Mouse (Mus musculus) testis, postnatal 14 days (tissue): ENCODE measurements around the gene Ociad2.
"Not testable (repeated sequence)": the region's sequence is repeated elsewhere in the genome, so short reads cannot be mapped to it uniquely, and the experiment has no call there.

Source experiments
- DNase-seq: peaks from one replicate; pipeline ENCODE4 v3.0.0; 2021; ENCODE audit warnings: low spot score

The Ociad2 gene

DNA sequence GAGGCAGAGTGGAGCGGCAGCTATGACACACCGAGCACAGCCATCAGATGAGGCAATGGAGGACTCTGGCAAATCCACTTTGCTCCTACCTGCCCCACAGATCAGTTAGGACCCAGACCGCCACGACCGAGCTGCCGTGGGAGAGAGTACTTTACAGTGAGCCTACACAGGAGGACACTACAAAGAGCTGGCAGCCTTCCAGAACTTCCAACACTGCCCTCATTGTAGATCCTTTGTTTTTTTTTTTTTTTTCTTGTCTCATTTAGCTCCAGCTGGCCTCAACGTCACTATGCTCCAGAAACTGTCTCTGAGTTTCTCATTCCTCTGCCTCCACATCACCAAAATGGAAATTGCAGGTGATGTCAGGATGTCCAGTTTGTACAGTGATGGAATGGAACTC lies 12.7 kb upstream of the Ociad2 start:
- DNase-seq, result peak; percentile 33

DNA sequence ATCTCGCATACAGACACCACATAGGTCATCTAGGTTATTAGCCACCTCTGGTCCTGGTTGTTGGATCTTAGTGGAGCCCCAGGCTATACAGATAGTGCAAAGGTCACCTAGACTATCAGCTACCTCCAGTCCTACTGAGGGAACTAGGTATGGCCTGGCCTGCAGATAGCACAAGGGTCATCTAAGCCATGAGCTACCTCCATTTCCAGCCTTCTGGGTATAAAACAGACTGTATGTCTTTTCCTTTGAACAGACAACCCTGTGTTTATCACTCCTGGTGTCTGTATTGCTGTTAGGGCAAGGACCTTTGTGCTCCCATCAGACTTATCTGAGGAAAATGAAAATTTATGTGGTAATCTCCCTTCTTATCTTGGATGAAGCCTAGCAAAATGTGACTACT lies 11.0 kb upstream of the Ociad2 start:
- no peak for DNase-seq

DNA sequence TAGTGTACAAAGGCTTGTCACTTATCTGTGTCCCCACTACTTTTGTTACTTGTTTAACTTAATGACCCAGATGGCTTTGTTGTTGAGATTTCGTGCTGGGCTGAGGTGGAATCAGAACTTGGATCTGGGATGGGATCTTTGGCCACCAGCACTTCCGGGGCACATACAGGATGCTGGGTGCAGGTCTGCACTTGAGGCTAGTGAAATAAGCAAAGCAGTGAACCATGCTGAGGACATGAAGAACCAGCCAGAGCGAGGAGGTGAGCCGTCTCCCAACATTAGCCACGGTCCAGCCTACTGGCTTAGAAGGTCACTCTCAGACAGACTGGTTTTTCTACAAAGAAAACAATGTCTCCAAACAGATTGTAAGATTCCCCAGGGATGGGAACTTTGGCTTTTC lies 8.7 kb upstream of the Ociad2 start:
- DNase-seq, result peak; percentile 15

DNA sequence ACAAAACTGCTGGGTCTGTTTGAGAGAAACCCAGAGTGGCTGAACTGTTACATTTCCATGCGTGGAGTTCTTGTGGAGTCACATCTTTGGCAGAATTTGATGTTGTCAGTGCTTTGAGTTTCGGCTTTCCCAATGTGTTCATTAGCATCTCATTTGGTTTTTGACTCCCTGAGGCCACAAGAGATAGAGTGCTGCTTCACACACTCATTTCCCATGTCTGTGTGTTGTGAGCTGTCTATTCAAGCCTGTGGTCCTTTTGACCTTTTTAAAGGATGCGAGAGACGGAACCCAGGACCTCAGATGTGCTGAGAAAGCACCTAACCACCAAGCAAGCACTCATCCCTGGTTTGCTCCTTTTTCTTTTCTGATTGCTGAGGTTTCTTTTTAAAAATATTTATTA lies 4.4 kb upstream of the Ociad2 start:
- no peak for DNase-seq

DNA sequence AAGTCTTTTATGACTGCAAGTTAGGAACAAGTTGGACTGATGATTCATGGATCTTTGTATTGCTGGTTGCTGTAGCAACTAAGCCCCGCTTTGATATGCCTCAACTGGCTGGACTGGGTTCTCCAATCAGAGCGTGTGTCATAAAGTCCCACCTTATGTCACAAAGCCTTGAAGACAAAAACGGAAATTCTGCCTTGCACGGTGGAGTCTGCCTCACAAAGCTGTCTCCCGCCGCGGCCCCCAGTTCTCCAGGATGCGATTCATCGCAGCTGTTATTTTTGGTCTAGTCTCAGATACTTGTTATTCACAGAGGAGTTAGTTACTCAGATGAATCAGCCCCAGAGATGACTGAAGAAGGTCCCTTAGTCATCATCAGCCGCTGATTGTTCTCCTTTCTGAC lies 3.5 kb upstream of the Ociad2 start:
- no peak for DNase-seq

DNA sequence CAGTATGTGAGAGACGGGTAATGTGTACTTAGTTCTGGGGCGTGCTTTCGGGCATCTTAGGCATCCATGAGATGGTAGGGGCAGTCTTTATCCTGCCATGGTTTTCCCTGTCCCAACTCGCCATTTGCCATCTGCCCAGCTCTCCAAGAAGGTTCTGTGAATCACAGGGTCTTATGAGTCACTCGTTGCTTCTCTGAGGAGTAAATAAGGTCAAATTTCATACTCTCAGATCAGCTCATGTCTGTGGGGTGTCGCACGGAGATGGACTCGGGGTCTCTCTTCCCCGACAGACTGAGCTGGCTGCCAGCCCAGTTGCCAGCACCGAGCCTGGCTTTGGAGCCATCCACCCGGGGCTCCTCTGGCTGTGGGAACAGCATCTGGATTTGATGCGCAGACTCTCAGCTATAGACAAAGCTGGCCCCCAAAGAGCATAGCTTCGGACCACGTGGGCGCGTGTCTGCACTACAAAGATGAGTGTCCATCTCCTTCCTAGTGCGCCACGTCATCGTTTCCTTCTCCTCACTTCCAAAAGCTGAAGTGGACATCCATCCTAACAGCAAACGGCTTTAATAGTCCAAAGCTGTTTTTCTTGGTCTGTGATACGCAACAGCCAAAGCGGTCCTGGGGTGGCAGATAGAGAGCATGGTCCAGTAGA lies 2.0 kb upstream of the Ociad2 start:
- no peak for DNase-seq

DNA sequence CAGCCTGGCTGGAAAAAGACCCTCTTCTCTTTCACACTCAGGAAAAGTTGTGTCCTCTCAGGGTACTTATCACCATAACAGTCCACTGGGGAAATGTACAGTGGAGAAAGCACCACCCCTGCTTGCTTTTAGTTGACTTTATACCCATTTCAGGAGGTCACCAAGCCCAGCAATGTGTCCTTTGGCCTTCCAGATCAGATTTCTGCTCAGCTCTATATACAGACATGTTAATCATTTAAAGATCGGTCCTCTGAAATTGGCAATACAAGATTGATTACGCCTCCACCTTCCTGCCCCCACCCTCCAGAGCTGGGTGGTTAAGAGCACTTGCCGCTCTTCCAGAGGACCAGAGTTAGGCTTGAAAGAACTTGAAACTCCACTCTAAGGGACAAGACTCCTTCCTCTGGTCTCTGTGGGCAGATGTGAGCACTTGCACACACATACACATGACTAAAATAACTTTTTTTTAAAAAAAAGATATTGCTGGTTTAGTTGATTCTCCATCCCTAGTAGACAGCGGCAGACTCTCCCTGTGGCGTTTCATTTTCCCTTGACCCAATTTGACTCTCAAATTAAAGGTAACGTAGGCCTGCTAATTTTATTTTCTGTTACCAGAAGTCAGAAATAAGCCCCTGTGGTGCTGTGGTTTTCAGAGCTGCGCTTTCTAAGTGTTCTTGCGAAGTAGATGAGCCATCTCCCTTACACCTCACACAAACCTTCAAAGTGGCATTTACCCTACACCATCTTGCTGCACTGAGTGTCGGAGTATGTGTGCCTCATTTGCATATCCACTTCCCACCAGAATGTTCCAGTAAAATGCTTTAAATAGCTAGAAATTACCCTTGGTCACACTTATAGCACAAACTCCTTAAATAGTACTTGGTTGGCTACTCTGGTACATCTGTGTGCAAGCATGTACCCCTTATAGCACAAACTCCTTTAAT lies 777 bp downstream of the Ociad2 start:
- no peak for DNase-seq

DNA sequence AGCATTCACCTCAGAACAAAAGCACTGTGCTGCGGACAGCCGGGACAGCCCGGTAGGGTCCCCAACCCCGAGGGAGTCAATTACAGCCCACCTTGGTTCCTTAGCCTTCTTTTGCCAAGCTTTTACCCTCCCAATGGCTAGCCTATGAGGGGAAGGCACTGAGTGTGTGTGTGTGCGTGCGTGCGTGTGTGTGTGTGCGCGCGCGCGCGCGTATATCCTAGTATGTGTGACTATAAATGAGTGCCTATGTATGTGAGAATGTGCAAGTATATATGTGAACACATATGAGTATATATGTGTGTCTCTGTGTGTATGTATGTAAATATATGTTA lies 2.0 kb downstream of the Ociad2 start:
- no peak for DNase-seq

DNA sequence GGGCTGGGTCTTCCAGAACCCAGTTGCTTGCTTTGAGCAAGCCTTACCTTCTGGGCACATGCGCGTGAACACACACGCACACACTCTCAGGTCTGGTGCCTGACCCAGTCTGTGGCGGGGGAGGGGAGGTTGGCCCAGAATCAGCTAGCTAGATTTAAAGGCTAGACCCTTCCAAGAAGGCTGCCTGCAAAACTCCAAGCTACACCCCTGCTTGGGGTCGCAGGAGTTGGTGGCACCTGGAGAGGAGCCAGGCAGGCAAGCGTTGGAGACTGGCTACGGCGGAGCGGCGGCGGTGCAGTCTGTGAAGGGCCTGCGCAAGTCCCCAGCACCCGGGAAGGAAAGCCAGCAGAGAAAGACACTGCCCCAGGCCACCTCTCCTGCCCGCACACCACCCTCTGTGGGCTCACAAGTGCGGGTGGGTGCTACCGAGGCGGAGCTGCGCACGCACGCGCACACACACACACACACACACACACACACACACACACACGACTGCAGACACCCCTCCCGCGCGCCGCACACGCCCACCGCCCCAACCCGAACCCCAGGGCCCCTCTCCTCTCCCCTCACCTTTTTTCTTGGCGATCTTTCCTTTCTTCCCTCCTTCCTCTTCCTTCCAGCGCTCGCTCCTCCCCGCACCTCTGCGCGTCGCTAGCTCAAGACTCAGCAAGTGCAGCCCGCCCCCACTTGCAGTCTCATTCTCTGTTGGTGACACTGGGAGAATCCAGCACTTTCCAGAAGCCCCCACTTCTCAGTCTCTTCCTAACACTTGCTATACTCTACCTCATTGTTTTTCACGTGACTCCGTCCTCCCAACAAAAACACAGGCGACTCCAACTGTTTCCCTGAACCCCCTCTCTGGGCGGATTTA lies 2.6 kb downstream of the Ociad2 start:
- no peak for DNase-seq

DNA sequence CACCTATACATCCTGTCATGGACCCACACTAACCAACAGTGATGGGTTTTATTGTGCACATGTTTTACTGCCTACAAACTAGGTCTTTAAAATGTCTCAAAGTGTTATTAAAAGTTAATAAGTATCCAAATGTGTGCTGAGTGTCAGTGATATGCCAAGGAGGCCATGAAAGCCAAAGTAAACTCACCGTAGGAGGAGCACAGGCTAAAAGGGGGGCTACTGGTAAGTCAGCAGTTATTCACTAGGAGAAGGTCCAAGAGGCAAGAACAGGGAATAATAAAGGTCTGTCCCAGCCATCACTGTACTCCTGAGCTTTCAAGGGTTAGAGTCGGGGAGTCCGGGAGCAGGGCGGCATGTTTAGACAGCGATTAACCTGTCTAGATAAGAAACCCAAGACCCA lies 4.4 kb downstream of the Ociad2 start:
- DNase-seq, result no peak

DNA sequence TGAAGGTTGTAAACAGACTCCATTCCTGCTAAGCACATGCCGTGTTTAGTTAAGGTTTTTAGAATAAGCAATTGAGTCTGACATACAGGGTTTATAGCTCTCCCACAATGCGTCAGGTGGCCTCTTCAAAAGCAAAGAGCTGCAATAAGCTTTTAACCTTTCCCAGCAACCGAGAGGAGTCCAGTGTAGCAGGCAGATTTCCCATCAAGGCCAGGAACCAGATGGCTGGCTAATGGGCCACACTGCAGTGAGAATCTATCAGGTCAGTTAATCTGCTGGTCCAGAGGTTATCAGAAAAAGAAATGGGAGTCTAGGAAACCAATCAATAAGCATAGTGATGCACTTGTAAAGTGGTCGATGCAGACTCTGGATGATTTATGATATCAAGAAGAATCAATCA lies 9.8 kb downstream of the Ociad2 start:
- no peak for DNase-seq

DNA sequence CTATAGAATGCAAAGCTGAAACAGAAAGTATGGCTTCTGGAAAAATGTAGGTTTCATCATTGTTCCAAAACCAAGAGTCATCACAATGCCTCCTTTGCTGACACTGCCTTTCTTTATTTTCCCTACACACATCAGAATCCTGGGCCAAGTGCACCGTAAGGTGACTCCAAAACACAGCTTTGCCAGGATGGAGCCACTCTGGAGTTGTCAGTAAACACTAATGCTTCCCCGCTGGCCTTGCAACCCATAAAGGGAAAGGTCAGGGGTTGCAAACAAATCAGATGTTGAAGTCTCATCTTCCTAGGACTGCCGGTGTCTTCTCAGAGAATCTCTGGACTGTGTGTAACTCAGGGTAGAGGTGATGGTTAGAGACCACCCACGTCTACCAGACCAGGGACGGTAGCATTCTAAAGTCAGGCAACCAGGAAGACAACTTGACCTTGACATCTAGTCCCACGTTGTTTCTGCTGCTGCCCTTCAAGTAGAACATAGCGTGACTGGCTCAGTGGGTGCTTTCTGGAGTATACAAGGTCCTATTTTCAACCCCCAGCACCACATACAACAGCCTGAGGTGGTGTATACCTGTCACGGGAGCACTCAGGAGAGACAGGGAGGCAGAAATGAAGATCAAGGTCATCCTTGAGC lies 16.2 kb downstream of the Ociad2 start:
- DNase-seq, result no peak

DNA sequence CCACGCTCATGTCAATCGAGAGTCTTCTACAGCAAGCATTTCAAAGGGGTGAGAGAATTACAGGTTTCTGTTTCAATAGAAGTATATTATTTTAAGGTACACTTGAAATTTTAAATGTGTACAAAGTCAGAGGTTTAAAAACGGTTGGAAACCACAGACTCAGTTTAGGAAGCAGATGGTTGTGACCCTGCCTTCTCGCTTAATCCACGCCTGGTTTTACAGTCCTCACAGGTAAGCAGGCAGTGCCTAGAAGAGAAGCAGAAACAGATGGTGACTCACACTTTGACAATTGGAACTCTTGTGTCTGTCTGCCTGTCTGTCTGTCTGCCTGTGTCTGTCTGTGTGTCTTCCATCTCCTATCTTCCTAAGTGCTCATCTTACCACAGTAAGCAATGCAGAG lies 17.2 kb downstream of the Ociad2 start:
- no peak for DNase-seq

DNA sequence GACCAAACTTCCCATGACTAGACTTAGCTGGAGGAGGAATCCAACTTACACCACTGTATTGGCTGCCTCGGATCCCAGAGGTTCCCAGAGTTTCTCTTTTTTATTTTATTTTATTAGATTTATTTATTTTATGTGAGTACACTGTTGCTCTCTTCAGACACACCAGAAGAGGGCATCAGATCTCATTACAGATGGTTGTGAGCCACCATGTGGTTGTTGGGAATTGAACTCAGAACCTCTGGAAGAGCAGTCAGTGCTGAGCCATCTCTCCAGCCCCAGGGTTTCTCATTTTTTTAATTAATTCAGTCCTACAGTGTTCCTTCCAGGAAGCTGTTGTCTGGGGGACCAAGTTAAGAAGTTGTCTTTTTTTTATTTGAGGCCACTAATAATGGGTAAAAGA lies 18.1 kb downstream of the Ociad2 start:
- DNase-seq, result not testable (repeated sequence)

DNA sequence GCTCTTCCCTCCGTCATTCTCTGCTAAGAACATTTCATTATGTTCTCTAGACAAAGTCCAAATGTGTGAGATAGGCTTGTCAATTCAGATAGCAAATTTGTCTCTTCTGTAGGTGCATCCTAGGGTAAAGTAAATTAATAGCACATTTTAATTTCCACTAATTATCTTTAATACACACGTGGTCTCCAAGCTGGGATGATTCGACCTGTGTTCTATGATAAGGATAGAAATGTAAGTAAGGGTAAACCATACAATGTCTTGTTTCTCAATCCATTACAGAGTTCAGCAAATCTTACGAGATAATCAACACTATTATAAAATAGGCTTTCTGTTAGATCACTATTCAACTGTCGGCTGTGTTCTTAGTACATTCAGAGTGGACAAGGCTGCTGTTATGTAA lies 21.5 kb downstream of the Ociad2 start:
- DNase-seq, result no peak

DNA sequence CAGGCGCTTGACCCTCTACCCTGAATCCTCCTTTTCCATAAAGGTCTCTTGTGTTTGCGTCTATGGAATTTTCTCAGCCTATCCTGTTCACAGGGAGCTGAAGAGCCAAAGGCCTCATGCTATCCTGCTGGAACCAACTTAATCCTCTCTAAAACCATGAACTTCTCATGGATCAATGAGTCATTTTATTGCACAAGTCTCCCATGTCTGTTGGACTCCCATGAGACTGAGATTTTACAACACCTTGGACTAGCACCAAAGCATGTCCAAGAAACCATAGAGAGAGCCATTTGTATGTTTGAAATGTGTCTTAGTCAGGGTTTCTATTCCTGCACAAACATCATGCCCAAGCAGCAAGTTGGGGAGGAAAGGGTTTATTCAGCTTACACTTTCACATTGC lies 26.2 kb downstream of the Ociad2 start:
- DNase-seq, result no peak

DNA sequence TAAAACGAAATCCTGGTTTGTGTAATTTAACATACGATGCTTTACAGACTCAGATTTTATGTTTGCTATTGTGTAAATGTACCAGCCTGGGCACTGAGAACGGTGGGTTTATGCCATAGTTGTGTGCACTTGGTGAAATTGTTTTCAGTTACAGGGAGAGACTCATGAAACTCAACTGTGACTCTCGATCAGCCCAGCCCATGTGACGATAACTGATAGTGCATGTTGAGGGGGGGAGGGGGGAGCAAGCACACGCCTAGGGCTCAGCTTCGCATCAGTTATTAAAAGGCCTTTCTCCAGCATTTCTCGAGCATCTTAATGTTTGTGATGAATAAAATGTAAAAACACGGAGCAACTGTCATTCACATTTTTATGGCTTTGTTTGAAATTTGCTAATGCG lies 27.2 kb downstream of the Ociad2 start:
- DNase-seq, result no peak

DNA sequence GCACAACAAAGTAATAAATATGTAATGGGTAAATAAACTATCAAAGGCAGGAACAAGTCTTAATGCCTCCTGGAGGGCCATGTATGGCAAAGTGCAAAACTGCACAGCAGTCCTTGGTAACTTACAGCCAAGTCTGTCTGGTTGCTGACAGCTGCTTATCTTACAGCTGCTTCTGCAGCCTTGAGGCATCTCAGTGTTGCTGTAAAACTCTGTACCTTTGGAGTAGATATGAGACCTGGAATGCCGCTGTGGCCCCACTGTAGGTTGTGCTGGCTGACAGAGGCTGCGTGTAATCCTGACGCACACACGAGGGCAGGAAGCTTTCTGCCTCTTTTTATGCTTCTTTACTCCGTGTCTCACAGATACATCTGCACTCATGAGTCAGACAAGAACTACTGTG lies 29.4 kb downstream of the Ociad2 start:
- DNase-seq, result no peak

DNA sequence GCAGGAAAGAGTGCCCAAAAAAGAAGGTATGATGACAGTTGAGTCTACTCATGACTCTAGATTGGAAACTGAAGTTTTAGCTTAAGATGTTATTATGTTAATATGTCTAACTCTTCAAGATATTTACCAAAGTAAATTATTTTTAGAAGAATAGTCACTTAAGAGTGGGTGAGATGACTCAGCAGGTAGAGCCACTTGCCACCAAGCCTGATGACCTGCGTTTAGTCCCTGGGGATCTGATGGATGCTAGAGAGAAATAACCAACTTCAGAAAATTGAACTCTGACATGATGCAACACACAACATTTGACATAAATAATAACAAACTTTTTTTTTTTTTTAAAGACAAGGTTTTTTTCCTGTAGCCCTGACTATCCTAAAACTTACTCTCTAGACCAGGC lies 30.4 kb downstream of the Ociad2 start:
- DNase-seq, result no peak

DNA sequence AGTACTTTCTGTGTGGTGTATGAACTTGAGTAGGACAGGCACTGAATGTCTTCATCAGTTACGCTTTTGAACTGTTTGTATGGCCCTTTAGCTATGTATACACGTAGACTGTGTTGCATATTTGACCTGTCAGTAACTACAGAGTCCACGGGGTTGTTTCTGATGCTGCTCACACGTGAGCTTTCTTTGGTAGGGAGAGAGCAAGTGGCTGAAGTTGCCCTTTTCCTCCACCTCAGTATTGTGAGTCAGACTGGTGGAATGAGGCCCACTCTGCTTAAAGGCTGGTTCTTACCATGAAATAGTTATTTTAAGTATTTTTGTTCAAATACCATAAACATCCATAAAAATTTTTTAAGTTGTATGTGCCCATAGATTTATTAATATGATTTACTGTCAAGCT lies 31.3 kb downstream of the Ociad2 start:
- DNase-seq, result no peak

DNA sequence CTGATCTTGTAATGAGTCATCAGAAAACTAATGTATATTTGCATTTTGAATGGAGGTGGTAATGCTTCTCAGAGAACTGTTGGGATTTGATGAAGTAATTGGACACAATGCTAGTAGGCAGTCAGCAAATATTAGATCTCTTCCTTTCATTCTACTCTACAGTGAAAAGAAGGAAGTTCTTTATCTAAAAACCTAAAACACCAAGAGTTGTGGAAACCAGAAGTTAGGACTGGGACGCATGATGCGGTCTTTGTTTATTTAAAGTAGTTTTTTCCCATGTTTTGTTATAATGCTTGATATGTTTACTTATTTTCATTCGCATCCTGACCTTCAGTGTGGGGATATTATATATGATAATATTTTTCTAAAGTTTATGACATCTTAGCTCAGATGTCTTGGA lies 33.5 kb downstream of the Ociad2 start:
- DNase-seq, result no peak

DNA sequence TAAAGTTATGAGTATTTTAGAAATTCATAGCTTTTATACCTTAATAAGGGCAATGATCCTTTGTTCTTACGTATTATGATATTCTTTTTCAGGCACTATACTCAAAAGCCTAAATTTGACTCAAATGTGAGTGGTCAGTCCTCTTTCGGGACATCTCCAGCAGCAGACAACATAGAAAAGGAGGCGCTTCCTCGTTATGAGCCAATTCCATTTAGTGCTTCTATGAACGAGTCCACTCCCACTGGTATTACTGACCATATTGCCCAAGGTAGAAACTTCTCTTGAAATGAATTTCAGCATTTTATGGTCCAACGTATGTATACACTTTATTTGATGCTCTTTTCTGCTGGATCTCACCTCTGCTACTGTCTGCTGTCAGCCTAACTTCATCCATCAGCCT lies 34.3 kb downstream of the Ociad2 start:
- no peak for DNase-seq
